Mouse (Mus musculus) cerebellum, postnatal 14 days (tissue): ENCODE measurements around the gene Gm11042.
A peak's percentile ranks its signal among the peaks of the same experiment; 100 is the strongest.

ENCODE experiments used
- DNase-seq, 2 experiments: peaks; one replicate each; pipeline ENCODE4 v3.0.0; 2021; ENCODE audit warnings: mixed read lengths in 2 of 2

The Gm11042 gene

DNA sequence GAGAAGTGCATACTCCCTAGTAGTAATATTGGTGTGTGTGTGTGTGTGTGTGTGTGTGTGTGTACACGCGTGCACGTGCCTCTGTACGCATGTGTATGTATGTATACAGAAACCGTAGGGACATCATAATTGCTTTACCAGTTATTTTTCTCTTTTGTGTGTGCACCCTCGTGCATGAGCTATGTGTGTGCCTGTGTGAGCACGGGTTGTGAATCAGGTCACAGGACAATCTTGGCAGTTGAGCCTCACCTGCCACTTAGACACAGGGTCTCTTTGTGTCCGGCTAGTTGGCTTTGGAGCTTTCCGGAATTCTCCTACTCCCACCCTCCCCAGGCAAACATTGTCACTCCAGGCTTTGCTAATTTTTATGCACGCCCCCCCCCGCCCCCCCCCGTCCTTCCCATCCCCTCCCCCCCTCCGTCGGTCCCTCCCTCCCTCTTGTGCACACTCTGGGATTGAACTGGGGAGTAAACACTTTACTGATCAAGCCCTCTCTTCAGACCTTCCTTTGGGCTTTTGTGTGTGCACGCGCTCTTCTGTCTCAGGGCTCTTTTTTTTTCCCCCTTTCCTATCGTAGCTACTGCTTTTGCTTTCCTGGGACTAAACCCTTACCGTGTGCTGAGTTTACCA, at the start of gene Gm11042:
TSS of gene Gm11042 (minus strand) at position 51 of the 630 bp plus-strand sequence.
- peak; percentile 44 to 58 for DNase-seq

DNA sequence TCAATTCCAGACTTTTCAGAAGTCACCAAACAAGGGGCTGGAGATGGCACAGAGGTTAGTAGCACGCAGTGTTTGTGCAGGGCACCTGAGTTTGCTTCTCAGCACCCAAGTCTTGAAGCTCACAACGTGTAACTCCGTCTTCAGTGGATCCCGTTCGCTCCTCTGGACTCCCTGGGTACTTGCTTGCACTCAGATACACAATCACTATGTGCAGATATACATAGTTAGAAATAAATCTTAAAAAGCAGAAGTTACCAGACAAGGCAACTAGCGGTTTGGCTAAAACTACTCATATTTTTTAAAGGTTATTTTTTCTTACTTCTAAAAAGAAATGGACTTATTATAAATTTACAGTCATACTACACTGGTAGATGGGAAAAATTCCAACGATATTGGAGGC, 48.3 kb upstream of the Gm11042 start:
- no peak for DNase-seq

DNA sequence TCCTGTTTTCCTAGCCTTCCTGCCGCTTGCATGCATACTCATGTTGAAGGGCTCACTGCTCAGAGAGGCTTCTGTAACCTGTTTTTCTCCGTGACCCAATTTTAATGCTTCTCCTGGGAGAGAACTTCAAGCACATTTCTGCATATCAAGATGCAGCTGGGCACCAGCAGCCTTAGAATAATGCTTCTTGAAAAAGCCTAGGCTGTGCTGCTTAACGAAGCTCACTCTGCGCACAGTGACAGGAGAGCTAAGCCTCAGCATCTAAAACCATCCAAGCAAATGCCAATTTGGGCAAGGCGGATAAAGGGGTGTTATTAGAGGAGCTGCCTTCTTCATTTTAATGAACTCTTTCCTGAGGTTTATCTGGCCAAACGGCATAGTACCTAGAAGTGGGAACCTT, 46.9 kb upstream of the Gm11042 start:
- DNase-seq, result no peak

DNA sequence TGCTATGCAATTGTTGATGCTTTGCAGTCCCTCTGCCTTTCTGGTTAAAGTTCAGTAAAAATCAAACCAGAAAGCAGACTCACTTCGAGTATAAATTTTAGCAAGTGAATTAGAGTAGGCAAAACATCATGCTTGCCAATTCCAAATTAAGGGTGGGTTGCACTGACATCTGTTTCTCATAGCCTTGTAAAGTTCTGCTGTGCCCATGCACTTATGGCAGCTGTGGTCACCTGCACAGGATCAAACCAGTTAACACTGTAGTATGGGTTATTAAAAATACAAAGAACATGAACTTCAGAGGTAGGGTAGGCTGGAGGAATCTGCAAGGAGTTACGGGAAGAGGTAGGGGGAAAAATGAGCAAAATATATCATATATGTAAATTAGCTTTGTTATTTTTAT, 46.3 kb upstream of the Gm11042 start:
- DNase-seq, result no peak

DNA sequence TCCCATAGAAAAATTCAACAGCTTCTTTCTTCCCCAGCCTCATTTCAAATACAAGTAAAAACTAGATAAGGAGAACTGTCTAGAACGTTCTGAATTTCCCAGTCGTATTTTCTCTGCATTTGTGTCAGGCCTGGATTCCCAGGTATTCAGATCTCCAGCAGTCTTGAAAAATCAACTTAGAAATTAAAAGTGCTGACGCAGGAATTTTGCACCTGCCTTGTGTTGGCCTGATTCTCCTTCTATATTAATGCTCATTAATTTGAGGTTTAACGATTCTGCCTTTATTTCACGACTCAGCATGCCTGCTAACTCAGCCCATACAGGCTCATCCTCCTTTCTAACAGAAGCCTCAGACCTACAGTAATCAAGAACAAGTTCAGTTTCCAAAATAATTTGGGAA, 43.6 kb upstream of the Gm11042 start:
- no peak for DNase-seq

DNA sequence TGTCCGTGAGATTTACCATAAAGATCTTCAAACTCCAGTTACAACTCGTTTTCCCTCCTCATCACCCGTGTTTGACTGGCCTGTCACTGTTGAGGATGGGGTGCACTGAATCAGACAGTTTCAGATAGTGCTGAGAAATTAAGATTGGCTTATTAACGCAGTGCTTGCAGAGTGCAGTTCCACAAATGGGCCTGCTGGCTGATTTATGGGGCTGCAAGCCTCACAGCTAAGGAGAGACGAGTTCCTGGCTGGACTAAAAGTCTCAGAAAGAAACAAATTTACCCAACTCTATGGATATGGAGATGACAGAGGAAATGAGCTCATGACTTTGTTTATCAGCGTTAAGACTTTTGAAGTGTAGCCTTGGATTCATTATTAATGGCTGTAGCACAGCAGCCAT, 41.6 kb upstream of the Gm11042 start:
- DNase-seq, result no peak

DNA sequence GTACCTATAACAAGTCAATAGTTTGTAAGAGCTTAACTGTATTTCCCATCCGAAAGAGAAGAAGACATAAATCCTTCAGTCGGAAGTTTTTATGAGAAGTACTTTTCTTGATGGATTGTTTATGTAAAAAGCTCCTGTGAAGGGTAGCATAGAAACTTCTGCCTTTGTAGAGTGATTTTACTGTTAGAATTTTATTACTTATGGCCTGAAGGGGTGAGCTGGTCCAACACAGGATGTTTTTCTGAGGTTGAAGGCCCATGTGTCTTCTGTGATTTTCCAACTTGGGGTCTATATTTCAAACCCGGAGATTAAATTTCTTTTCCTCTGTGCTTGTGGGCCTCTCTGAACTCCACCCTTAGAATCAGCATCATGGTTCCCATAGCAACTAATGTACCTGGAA, 26.5 kb upstream of the Gm11042 start:
- DNase-seq, result no peak

DNA sequence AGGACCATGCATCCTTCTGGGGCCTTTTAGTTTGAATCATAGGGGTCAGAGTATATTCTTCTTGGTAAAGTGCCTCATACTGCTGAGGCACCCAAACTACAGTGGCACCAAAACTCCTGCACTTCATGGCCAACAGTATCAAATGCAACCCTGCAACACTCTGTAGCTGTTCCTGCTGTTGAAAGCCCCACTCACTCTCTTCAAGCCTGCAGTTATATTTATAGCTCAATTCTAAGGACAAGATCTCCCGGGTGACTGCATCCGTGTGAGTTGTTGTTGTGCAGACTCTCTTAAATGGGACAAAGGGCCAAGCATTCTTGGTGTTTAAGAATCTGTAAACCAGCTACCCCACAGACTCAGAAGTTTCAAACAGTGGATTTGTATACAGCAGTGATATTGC, 23.9 kb upstream of the Gm11042 start:
- DNase-seq, result no peak

DNA sequence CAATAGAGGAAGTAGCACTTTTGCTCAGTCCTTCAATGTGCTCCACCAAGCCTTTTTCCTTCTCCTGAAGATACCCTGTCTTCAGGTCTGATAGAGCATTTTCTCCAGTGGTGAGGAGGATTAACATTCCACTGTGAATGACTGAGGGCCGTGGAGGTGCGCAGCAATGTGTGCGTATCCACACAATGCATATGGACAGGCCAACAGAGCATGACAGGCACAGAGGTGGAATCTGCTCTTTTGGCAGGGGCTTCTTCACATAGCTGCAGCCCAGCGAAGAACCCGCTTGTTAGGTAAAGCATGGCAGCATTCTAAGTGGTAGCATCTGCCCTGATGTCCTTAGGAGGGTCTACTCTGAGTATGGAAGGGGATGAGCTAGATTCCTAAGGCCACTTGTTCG, 17.5 kb upstream of the Gm11042 start:
- DNase-seq, result no peak

DNA sequence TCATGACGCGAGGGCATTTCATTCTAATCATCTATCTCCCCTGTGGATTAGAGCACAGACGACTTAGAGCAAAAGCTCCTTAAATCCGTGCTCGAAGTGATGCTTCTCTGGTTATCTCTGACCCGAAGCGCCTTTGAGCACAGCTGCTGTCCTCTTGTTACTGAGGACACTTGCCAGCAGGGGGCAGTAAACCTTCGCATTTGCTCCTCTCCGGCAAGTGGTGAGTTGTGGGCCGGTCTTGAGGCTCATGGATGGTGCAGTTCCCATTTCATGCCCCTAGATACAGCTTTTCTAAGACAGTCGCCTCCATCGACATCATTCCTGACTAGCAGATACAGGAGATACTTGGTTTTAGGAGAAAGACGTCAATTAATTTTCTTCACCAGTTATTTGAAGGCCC, 16.8 kb upstream of the Gm11042 start:
- DNase-seq, result peak; percentile 86 to 93

DNA sequence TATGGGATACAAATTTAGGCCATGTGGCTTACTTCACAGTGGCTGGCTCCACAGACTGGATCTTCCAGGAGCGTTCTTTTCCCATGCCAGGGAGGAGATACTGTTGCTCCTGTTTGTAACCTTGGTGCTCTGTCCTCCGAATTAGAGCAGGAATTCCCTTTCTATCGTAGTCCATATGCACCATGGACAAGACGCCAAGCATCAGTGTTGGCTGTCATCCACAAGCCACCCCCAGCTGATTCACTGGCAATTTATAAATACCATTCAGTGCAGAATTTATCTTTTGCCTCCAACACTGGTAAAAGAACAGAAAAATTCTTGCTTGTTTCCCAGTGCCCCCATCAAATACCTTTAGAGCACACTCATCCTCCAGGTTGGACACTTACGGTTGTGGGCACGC, 13.6 kb upstream of the Gm11042 start:
- peak; percentile 23 to 26 for DNase-seq

DNA sequence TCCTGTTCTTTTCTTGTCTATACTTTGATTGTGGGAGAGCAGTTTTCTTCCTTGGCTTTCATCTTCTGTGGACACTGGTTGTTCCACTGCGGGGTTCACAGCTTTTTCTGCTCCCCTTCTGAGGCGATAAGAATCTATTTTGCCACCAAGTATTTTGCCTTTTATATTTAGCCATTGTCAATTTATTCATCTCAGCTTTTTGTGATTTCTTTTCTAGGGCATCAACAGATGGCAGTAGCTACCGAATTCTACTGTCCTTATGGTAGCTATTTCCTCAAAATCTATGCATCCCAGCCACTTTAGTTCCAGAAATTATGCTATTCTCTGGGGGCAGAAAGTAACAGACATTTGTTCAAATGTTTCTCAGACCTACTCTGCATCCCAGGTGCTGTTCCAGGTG, 10.4 kb upstream of the Gm11042 start:
- no peak for DNase-seq

DNA sequence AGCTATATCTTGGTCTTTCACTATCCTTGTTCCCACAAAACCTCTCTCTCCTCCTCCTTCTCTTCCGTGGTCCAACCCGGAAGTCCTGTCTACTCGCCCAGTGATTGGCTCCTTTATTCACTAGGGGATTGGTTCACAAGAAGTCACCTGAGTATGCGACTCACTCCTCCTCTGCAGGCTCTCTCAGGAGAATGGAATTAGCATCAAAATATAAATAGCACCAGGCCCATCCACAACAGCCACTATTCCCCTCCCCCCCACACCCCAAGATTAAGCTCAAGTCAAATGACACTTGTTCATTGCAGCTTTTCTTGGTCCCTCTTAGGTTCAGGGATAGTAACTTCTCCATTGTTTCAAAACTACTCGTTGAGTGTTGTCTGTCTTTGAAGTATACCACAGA, 5.8 kb upstream of the Gm11042 start:
- no peak for DNase-seq

DNA sequence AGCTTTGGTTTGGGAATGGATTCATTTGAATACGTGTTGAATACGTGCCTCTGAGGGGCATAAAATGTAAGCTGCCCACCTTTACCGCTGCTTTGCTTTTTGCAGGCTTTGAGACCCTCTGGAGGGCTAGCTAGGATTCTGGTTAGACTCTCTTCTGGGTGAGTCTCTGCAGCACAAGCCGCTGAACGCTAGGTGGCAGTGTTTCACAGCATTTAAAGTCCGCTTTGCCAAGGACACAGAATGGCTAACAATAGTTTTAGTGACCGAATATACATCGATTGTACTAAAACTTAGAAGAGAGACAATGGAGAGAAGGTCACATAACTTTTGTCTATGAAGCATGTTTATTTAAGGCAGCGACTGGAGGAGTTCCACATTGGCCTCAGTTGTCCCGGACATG, 4.1 kb upstream of the Gm11042 start:
- peak; percentile 87 to 88 for DNase-seq

DNA sequence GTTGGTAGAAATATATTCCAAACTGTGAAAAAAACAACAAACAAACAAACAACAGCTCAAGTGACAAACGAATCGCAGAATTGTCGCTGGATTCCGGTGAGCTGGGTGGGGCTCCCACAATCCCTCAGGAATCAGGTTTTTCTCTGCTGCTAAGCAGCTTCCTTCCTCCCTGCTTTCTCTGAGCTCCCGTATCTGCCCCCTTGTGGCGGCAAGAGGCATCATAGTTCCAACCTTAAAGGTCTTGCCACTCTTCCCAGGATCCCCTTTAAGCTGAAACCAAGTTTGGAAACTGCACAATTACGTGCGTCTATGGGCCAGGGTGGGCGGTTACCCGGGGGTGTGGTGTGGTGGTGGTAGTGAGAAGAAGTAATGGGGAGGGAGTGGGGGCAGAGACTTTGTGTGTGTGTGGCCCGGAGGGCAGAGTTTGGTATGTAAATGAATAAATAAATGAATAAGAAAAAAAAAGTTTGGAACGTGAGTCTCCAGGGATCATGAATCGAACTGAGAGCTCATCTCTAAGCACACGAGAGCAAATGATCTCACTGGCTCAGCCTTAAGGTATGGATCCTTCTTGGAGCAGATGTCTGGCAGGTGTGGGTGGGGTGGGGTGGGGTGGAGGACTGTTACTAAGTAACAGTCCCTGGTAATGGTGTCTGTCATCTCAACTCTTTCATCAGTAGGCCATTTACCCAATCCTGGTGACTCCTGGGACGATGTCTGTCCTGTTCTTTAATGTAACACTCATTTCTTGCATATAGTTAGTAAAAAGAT, 980 bp upstream of the Gm11042 start:
- DNase-seq, result peak; percentile 88 to 90

DNA sequence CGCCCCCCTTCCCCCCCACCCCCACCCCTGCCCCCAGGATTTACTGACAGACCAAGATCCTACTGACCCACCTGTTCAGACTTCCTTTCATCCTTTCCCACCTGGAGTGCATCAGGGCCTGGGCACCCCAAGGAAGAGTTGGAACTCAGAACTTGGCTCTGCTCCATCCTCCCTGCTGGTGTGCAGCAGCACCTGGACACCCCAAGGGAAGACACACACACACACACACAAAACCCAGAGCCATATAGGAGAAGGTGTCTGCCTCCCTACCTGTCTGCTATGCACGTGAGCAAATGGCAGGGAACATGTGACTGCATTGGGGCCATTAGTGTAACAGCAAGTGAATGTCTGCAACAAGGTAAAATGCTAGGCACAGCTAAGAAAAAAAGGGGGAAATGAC, 973 bp downstream of the Gm11042 start:
- DNase-seq, result peak; percentile 24 to 27

DNA sequence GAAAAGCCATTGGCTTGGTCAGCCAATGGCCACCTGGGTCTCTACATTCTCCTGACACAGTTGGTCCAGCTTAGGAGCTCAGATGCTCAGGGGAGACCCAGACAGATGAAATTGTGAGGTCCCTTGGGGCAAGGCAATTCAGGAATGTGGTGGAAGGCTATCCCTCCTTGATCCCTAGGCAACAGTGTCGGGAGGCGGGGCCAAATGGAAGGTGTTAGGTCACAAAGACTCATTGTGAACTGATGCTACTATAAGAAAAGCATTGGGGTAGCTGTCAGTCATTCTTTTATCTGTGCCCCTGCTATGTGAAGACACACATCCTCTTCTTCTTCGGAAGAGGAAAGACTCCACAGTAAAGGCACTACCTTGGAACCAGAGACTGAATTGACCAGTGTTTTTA, 3.6 kb downstream of the Gm11042 start:
- DNase-seq, result no peak

DNA sequence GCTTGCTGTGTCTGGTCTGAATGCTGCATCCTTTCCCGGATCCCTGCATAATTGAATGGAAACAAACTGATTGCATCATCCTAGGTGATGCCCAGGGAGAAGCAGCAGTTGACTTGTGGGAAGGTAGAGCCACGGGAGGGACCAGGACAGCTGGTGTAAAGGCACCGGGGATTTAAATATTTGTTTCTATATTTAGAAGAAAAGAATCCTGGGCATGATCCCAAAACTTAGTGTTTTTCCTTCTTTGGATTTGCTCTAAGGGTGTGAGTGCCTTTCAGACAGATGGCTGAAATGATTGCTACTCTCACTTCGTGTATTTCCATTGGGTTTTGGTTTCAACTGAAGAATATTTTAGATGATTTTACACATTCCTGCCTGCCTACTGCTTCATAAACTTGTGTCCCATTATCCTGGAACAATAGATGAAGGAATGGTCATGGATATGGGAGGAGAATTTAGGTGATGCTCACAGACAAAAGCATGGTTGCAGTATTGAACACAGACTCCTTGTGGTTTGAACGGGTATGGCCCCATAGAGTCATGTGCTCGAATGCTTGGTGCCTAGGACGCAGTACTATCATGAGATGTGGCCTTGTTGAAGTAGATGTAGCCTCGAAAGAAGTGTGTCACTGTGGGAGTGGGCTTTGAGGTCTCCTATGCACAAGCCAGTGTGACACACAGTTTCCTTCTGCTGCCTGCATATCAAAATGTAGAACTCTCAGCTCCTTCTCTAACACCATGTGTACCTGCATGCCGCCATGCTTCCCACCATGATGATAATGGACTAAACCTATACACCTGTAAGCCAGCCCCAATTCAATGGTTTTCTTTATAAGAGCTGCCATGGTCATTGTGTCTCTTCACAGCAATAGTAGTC, 12.5 kb downstream of the Gm11042 start:
- peak in 1 of 2 experiments; percentile 22 for DNase-seq

DNA sequence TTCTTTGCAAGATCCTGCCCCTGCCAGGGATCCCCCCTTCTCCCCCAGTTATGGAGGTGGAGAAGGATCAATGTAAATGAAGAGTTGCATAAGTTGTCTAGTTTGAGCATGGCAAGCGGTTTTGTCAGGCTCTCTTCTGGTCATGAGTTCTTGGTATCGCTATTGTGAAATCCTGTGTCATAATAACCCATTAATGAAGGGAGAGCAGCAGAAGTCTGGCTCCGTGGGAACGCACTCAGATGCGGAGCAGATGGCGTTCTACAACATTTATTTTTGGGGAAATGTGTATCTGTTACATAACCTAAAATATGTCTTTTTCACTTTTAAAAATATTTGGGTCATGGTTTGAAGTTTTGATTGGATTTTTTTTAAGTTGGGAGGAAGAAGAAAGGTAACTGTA, 14.6 kb downstream of the Gm11042 start:
- no peak for DNase-seq

DNA sequence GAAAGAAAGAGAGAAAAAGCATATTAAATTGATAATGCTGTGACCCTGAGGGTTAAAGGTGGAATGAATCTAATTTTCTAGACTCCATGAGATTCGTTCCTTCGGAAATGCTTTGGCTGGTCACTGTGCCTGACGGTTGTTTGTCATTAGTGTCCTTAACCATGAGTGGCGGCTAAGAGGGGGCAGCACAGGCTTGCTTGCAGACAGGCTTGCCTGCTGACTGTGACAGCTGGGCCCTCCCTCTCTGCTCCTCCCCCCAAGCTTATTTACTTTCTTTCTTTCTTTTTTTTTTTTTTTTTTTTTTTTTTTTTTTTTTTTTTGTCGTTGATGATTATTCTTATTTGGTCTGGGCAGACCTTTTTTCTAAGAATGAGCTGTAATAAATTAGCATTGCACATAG, 19.8 kb downstream of the Gm11042 start:
- DNase-seq, result no peak

DNA sequence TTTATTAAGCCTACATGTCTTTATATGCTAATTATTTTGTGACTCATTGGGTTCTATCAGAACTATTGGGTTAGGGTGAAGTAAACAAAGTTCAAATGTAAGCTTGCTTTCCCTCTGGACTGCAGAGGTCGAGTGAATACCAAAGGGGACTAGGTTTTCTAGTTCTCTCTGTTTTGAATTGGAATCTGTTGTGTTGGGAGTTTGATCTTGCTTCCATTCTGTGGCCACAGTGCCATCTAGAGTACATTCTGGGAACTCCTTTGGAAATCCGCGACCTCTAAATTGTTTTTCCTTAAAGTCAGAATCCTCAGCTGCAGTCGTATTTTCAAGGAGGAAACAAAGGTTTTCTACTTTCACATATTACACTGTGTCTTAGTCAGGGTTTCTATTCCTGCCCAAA, 22.6 kb downstream of the Gm11042 start:
- DNase-seq, result peak; percentile 73 to 78

DNA sequence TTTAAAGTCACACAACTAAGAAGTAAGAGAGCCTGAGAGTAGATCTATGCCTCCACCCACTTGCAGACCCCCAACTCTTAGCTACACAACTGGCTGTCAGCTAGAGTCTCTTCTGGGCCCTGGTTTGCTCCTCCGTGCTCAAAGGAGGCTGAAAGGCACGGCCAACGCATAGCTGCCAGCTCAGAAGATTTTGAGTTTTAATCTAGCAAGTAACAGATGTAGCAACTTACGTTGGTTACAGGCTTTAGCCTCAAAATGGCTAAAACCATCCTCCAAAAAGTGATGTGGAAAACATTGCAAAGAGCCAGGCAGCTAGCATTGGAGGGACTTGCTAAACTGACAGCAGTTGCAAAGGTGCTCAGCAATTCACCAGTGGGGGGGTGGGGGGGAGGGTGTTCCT, 25.2 kb downstream of the Gm11042 start:
- no peak for DNase-seq

DNA sequence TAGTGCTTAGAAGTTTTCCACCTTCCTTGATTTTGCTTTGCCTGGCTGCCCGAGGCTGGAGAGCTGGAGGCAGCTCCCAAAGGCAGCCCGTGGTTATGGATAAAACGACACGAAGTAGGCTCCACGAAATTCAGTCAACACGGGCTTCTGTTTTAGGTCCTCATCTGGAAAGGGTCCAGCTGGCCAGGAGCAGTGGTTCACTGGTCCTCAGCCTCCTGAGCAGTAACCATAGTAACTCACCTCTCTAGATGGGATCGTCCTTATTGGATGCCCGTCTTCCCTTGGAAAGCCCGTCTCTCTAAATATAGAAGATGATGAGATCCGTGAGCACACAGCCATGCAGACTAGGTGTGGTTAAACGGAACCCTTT, 31.5 kb downstream of the Gm11042 start:
- DNase-seq, result peak; percentile 82 to 83
